Mouse (Mus musculus) left cerebral cortex, postnatal 4 days (tissue): Measurements from ENCODE around the gene Cass4. TPM values are rescaled to one million over a fixed set of nuclear protein-coding genes. Genes with fewer than 3 reads are reported as not detected.

Experiments used
- DNase-seq: peaks from one replicate; pipeline ENCODE4 v3.0.0-alpha.2; 2022
- intact Hi-C: fragments of 180-260 bp; cut with DNase I; formaldehyde crosslinking; loops from one replicate; pipeline ENCODE4 v1.15.1; 2025
- total RNA-seq, 2 experiments: library from RNA; stranded (reverse); gene quantifications; 2 replicates each; pipeline ENCODE4 v1.2.3; 2021

Cass4 gene
- total RNA-seq, 2 experiments from 2014 or later: 0.16 to 0.24 TPM

DNA sequence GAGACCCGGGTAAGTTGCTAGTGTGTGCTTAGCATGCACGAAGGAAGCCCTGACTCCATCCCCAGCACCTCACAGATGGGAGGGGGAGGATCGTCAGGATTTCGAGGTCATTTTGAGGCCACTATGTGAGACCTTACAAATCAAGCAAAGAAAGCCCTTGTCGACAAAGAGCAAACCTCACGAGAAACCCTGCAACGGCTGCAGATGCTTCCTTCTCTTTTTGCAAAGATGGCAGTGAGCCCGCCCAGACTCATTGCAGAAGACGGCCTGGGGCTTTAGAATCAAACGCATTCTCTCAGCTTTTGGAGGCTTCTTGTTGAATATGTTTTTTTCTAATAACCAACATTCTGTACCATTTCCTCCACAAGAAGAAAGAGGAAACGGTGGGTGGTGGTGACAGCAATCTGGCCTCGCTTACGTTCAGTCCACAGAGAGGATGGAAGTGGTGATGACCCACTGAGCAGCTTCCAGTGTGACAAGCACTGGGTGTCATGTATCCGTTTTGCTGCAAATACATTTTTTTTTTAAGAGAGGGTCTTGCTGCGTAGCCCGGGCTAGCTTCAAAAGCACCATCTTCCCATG is 43.9 kb downstream of the Cass4 start:
- intact Hi-C loops: no loop called here
- no peak for DNase-seq

GRCm38 (mm10) chr2:172439843-172440639 is 46.4 kb downstream of the Cass4 start, which contains the start of gene Rtf2:
Gene Rtf2, plus strand, starts transcription at chr2:172440556.
- peak; percentile 99 for DNase-seq
- intact Hi-C loops: loop anchor here (10.0 kb wide), 1 partner anchor 215 kb away; no protein-coding TSS in a partner anchor

DNA sequence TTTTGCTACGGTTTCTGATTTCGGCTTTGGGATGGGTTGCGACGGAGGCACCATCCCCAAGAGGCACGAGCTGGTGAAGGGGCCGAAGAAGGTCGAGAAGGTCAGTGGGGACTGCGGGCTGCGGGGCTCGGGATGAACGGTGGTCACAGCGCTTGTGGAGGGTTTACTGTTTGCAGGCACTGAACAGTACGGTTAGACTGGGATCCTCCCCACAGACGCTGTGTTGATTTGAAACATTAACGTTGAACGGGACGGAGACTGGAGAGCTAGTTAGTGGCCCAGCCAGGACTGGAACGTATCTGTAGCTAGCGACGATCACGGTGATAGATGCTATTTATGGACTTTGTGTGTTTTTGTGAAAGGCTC is 47.0 kb downstream of the Cass4 start:
- intact Hi-C loops: loop anchor here (10.0 kb wide), 1 partner anchor 216 kb away; no protein-coding TSS in a partner anchor

DNA sequence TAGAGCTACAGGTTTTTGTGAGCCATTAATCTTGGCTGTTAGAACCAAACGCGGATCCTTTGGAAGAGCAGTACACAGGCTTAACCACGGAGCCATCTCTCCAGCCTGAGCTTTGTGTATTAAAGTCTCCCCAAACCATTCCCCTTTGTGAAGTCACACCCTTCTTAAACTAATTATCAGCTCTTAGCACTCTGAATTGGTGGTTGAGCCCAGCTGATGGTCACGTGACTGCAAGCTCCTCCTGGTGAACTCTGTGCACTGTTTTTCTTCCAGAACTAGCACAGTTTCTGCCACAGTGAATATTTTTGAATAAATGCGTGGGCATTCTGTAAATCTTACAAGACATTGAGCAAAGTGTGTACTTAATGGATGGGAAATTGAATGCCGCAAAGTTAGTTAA is 47.6 kb downstream of the Cass4 start:
- DNase-seq: no peak
- intact Hi-C loops: loop anchor here (10.0 kb wide), 1 partner anchor 216 kb away; no protein-coding TSS in a partner anchor

More for the DNA sequence above, 47.0 kb downstream of the Cass4 start:
- no peak for DNase-seq

DNA sequence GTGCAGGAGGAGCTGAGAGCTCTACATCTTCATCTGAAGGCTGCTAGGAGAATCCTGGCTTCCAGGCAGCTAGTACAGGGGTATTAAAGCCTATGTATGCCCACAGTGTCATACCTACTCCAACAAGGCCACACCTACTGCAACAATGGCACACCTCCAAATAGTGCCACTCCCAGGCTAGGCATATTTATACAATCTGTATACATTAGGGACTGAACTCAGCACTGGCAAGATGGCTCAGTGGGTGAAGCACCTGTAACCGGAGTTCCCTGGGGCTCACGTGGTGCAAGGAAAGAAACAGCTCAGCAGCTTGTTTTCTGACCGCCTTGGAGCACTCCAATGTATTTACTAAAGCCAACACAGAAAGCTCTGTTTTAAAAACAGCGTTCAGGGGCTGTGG is 52.0 kb downstream of the Cass4 start:
- no peak for DNase-seq
- intact Hi-C loops: loop anchor here (5.0 to 10.0 kb wide), 2 partner anchors 63 to 221 kb away; no protein-coding TSS in a partner anchor

DNA sequence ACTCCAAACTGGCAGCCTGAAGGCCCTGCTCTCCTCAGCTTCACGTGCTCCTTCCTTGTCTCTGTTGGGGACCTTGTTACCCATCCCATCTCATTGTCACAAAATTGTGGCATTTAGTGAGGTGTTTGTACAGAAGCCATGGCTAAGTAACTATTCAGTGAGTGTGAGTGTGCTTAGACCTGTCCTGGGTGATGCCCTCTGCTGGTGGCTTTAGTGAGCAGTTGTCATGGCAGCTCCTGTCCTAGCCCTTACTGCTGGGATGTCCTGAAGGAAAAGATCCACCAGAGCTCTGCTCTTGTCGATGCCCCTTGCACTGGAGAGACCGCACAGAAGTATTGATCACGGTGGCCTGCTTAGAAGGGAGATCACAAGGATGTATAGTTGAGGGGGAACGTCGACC is 53.7 kb downstream of the Cass4 start:
- intact Hi-C loops: loop anchor here (5.0 to 10.0 kb wide), 2 partner anchors 65 to 223 kb away; no protein-coding TSS in a partner anchor
- DNase-seq: no peak

- DNase-seq: no peak
- intact Hi-C loops: loop anchor here (5.0 to 10.0 kb wide), 2 partner anchors 66 to 224 kb away; no protein-coding TSS in a partner anchor
Measured at GRCm38 (mm10) chr2:172448329-172448728, 54.7 kb downstream of the Cass4 start.

DNA sequence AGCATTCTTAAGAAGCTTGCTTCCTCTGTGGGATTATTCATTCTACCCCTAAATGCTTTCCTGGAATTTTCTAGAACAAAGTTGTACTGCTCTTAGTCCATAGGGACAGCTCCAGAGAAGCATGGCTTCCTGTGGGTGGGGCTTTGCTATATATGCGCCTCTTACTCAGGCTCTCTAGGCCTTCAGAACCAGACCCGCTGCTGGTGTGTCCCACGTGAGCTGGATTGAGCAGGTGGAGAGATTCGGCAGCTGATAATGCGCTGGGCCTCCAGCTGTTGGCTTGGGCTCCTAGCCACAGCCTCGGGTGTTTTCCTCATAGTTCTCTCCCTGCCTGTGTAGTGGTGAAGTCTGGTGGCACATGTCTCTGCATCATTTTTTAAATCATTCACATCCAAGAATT is 57.0 kb downstream of the Cass4 start:
- DNase-seq: no peak
- intact Hi-C loops: no loop called here

- DNase-seq: no peak
- intact Hi-C loops: no loop called here
Measured at GRCm38 (mm10) chr2:172452031-172452430, 58.4 kb downstream of the Cass4 start.

GRCm38 (mm10) chr2:172452458-172452857 is 58.9 kb downstream of the Cass4 start:
- DNase-seq: no peak
- intact Hi-C loops: no loop called here

DNA sequence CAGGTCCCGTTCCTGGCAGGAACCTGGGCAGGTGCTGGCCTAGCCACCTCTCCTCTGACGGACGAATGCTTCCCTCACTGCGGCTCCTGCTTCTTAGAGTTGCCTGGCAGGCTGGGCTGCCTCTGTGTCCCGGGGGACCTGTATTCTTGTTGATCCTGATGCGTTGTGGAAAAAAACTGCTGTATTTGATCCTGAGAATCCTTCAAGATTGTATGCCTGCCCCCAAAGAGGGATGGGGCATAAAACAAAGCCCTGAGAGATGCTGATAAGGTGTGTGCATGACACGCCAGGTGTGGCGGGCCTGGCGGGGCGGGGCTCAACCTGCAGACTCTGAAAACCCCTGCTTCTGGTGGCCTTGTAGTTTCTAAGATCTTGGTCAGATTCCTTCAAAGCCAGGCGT is 64.9 kb downstream of the Cass4 start, which contains the start of gene Gcnt7:
TSS of gene Gcnt7 (minus strand) at position 101 of the 400 bp plus-strand sequence.
- intact Hi-C loops: no loop called here
- no peak for DNase-seq

GRCm38 (mm10) chr2:172460647-172461046 is 67.1 kb downstream of the Cass4 start:
- DNase-seq: no peak
- intact Hi-C loops: no loop called here

GRCm38 (mm10) chr2:172462813-172463212 is 69.2 kb downstream of the Cass4 start:
- no peak for DNase-seq
- intact Hi-C loops: no loop called here

DNA sequence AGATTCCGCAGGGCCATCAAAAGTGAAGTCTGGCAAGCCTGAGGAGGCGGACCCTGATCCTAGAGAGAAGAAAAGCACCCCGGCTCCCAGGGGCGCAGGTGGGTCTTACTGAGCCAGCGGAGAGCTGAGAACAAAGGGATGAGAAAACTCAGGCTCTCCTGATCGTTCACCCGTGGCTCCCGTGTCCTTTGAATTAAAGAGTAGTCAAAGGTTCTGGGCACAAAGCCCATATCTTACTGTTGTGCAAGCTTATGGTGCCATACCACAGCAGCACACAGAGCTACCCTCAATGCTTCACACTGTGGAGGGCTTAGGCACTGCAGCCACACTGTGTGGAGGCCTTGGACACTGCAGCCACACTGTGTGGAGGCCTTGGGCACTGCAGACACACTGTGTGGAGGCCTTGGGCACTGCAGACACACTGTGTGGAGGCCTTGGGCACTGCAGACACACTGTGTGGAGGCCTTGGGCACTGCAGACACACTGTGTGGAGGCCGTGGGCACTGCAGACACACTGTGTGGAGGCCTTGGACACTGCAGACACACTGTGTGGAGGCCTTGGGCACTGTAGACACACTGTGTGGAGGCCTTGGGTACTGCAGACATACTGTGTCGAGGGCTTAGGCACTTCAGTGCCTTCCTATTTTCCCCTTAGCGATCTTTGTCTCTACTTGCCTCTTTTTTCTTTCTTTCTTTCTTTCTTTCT is 73.0 kb downstream of the Cass4 start:
- DNase-seq: no peak
- intact Hi-C loops: no loop called here

DNA sequence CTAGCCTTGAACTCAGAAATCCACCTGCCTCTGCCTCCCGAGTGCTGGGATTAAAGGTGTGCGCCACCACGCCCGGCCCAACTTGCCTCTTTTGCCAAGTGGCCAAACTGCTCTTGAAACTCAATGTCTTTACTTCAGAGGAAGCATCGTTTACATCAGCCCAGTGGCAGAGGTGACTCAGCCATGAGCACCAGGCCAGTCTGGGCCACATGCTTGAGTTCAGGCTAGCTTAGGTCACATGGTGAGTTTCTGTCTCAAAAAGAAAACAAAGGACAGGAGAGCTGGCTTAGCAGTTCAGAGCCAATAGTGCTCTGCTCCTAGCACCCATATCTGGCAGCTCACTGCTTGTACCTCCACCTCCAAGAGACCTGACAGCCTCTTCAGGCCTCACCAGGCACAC is 73.6 kb downstream of the Cass4 start:
- intact Hi-C loops: no loop called here
- DNase-seq: no peak

GRCm38 (mm10) chr2:172468346-172468819 is 74.8 kb downstream of the Cass4 start:
- peak; percentile 90 for DNase-seq
- intact Hi-C loops: no loop called here

DNA sequence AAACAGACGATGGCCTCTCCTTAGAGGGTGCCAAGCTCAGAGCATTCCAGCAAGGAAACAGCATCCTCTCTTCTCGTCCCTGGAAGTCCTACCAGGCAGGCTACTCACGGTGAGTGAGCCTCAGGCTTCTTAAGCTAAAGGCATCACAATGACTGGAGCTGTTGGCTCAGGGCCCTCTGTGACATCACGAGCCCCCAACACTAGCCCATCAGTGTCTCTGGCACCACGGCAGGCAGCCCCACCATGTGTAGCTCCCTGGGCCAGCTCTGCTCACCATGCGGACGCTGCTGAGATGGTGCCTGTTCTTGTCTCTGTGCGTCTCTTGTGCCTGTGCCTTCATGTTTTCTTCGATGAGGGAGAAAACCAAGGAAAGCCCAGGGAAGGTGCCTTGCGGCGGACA is 78.7 kb downstream of the Cass4 start, which contains the start of gene Fam209:
TSS of gene Fam209 (plus strand) at position 203 of the 400 bp plus-strand sequence.
- intact Hi-C loops: loop anchor here (10.0 kb wide), 2 partner anchors 302 to 352 kb away; no protein-coding TSS in a partner anchor
- peak; percentile 30 for DNase-seq

- no peak for DNase-seq
- intact Hi-C loops: loop anchor here (10.0 kb wide), 2 partner anchors 301 to 351 kb away; no protein-coding TSS in a partner anchor
Measured at GRCm38 (mm10) chr2:172473591-172473990, 80.0 kb downstream of the Cass4 start.

- peak; percentile 36 for DNase-seq
- intact Hi-C loops: loop anchor here (5.0 to 10.0 kb wide), 4 partner anchors 300 to 612 kb away; no protein-coding TSS in a partner anchor
Measured at GRCm38 (mm10) chr2:172474970-172475369, 81.4 kb downstream of the Cass4 start.

- intact Hi-C loops: loop anchor here (5.0 to 10.0 kb wide), 4 partner anchors 298 to 611 kb away; no protein-coding TSS in a partner anchor
- DNase-seq: no peak
Measured at GRCm38 (mm10) chr2:172476707-172477260, 83.2 kb downstream of the Cass4 start.
